Mouse (Mus musculus): Measurements from ENCODE around the gene Ndufa8. TPM values are rescaled to one million over a fixed set of nuclear protein-coding genes. Genes with fewer than 3 reads are reported as not detected.

Ndufa8 gene
- polyA plus RNA-seq, 1 experiment: 56.0 TPM

GRCm38 (mm10) chr2:36082802-36083580 is 33.8 kb upstream of the Ndufa8 start:
- no peak for TF ChIP-seq CTCF (IDR thresholded peaks at IDR 0.05; ENCODE audit: insufficient read depth, low read length)
- no peak for TF ChIP-seq POLR2A (IDR thresholded peaks at IDR 0.05; ENCODE audit: borderline replicate concordance, extremely low read depth, low read depth, low read length)
- 82% methylated on average over 9 of the region's 9 CpGs for WGBS
- H3K4me1 ChIP-seq (ENCODE audit: control insufficient read depth, insufficient read depth, low read length): no peaks in the 10 kb centered on the region
- no peak overlapping the region for H3K4me3 ChIP-seq (replicated peaks; ENCODE audit: extremely low read depth, low read depth, low read length)
- no peak for DNase-seq

GRCm38 (mm10) chr2:36081446-36081845 is 32.2 kb upstream of the Ndufa8 start:
- 37% methylated on average over 9 of the region's 9 CpGs for WGBS
- TF ChIP-seq POLR2A (IDR thresholded peaks at IDR 0.05; ENCODE audit: borderline replicate concordance, extremely low read depth, low read depth, low read length) (no peak), CTCF (IDR thresholded peaks at IDR 0.05; ENCODE audit: insufficient read depth, low read length) (no peak)
- H3K4me3 ChIP-seq (replicated peaks; ENCODE audit: extremely low read depth, low read depth, low read length): no peak overlapping the region
- H3K4me1 ChIP-seq (ENCODE audit: control insufficient read depth, insufficient read depth, low read length): no peaks in the 10 kb centered on the region
- DNase-seq: no peak

GRCm38 (mm10) chr2:36077160-36077761 is 28.1 kb upstream of the Ndufa8 start:
- TF ChIP-seq CTCF (IDR thresholded peaks at IDR 0.05; ENCODE audit: insufficient read depth, low read length) (no peak), POLR2A (IDR thresholded peaks at IDR 0.05; ENCODE audit: borderline replicate concordance, extremely low read depth, low read depth, low read length) (no peak)
- H3K4me1 ChIP-seq (ENCODE audit: control insufficient read depth, insufficient read depth, low read length): no peaks in the 10 kb centered on the region
- no peak for DNase-seq
- 44% methylated on average over 11 of the region's 11 CpGs for WGBS
- no peak overlapping the region for H3K4me3 ChIP-seq (replicated peaks; ENCODE audit: extremely low read depth, low read depth, low read length)

GRCm38 (mm10) chr2:36075210-36075609 is 26.0 kb upstream of the Ndufa8 start:
- no peak for DNase-seq
- Histone ChIP-seq H3K4me1 (ENCODE audit: control insufficient read depth, insufficient read depth, low read length) (no peaks in the 10 kb centered on the region), H3K4me3 (replicated peaks; ENCODE audit: extremely low read depth, low read depth, low read length) (no peak overlapping the region)
- TF ChIP-seq POLR2A (IDR thresholded peaks at IDR 0.05; ENCODE audit: borderline replicate concordance, extremely low read depth, low read depth, low read length): no peak
- no peak for TF ChIP-seq CTCF (IDR thresholded peaks at IDR 0.05; ENCODE audit: insufficient read depth, low read length)
- WGBS: 83% methylated on average over 5 of the region's 5 CpGs

- Histone ChIP-seq H3K4me3 (replicated peaks; ENCODE audit: extremely low read depth, low read depth, low read length) (no peak overlapping the region), H3K4me1 (ENCODE audit: control insufficient read depth, insufficient read depth, low read length) (no peaks in the 10 kb centered on the region)
- 51% methylated on average over 3 of the region's 3 CpGs for WGBS
- TF ChIP-seq CTCF (IDR thresholded peaks at IDR 0.05; ENCODE audit: insufficient read depth, low read length): no peak
- TF ChIP-seq POLR2A (IDR thresholded peaks at IDR 0.05; ENCODE audit: borderline replicate concordance, extremely low read depth, low read depth, low read length): no peak
- DNase-seq: no peak
Measured at GRCm38 (mm10) chr2:36073781-36074180, 24.6 kb upstream of the Ndufa8 start.

GRCm38 (mm10) chr2:36071660-36072305 is 22.6 kb upstream of the Ndufa8 start:
- WGBS: 74% methylated on average over 8 of the region's 8 CpGs
- H3K4me1 ChIP-seq (ENCODE audit: control insufficient read depth, insufficient read depth, low read length): no peaks in the 10 kb centered on the region
- no peak for DNase-seq
- TF ChIP-seq POLR2A (IDR thresholded peaks at IDR 0.05; ENCODE audit: borderline replicate concordance, extremely low read depth, low read depth, low read length): no peak
- TF ChIP-seq CTCF (IDR thresholded peaks at IDR 0.05; ENCODE audit: insufficient read depth, low read length): no peak
- H3K4me3 ChIP-seq (replicated peaks; ENCODE audit: extremely low read depth, low read depth, low read length): no peak overlapping the region

GRCm38 (mm10) chr2:36067132-36067531 is 17.9 kb upstream of the Ndufa8 start:
- TF ChIP-seq POLR2A (IDR thresholded peaks at IDR 0.05; ENCODE audit: borderline replicate concordance, extremely low read depth, low read depth, low read length): no peak
- no peak for TF ChIP-seq CTCF (IDR thresholded peaks at IDR 0.05; ENCODE audit: insufficient read depth, low read length)
- Histone ChIP-seq H3K4me1 (ENCODE audit: control insufficient read depth, insufficient read depth, low read length) (no peaks in the 10 kb centered on the region), H3K4me3 (replicated peaks; ENCODE audit: extremely low read depth, low read depth, low read length) (no peak overlapping the region)
- DNase-seq: no peak
- 75% methylated on average over 9 of the region's 9 CpGs for WGBS

- Histone ChIP-seq H3K4me1 (ENCODE audit: control insufficient read depth, insufficient read depth, low read length) (no peaks in the 10 kb centered on the region), H3K4me3 (replicated peaks; ENCODE audit: extremely low read depth, low read depth, low read length) (no peak overlapping the region)
- no peak for DNase-seq
- no peak for TF ChIP-seq CTCF (IDR thresholded peaks at IDR 0.05; ENCODE audit: insufficient read depth, low read length)
- TF ChIP-seq POLR2A (IDR thresholded peaks at IDR 0.05; ENCODE audit: borderline replicate concordance, extremely low read depth, low read depth, low read length): no peak
- WGBS: 72% methylated on average over 5 of the region's 5 CpGs
Measured at GRCm38 (mm10) chr2:36061409-36061808, 12.2 kb upstream of the Ndufa8 start.

- Histone ChIP-seq H3K4me3 (replicated peaks; ENCODE audit: extremely low read depth, low read depth, low read length) (no peak overlapping the region), H3K4me1 (ENCODE audit: control insufficient read depth, insufficient read depth, low read length) (no peaks in the 10 kb centered on the region)
- WGBS: 57% methylated on average over 3 of the region's 3 CpGs
- TF ChIP-seq CTCF (IDR thresholded peaks at IDR 0.05; ENCODE audit: insufficient read depth, low read length) (no peak), POLR2A (IDR thresholded peaks at IDR 0.05; ENCODE audit: borderline replicate concordance, extremely low read depth, low read depth, low read length) (no peak)
- DNase-seq: no peak
Measured at GRCm38 (mm10) chr2:36056248-36056647, 7.0 kb upstream of the Ndufa8 start.
